Mouse (Mus musculus) gastrocnemius, postnatal 25 days (tissue): ENCODE data around the gene Faah. TPM values are rescaled to one million over a fixed set of nuclear protein-coding genes. Genes with fewer than 3 reads are reported as not detected.
A peak's percentile ranks its signal among the peaks of the same experiment; 100 is the strongest.

Experiments used
- DNase-seq: peaks from one replicate; pipeline ENCODE4 v3.0.0; 2022
- total RNA-seq, 2 experiments: library from RNA; stranded (reverse); gene quantifications; 1 replicate in 1 of 2; 2 replicates in 1 of 2; pipeline ENCODE4 v1.2.3; 2021

Faah gene
- total RNA-seq, 2 experiments from 2014 or later = 0.35 to 0.46 TPM

DNA sequence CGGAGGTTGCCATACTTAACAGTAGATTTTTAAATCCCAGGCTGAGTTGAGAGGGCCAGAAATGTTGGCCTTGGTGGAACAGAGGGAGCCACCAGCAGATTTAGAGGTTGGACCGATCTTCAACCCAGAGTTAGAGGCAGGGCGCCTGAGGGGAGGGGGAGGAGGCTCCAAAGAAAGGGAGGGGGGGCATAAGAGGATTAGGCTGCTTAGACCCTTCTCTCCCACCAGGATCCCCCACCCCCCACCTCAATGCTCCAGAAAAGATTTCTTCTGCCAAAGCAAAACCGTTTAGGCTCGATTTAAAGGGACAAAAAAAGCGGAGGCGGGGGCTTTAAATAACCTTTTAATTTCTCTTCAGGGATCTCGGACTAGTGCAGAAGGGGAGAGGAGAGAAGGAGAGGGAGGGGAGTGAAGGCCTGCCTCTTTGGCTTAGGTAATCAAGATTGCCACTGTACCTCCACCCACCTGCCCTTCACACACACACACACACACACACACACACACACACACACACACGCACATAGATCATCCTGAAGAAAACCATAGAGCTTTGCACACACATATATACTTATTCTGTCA is 76.4 kb downstream of the Faah start:
- no peak for DNase-seq

DNA sequence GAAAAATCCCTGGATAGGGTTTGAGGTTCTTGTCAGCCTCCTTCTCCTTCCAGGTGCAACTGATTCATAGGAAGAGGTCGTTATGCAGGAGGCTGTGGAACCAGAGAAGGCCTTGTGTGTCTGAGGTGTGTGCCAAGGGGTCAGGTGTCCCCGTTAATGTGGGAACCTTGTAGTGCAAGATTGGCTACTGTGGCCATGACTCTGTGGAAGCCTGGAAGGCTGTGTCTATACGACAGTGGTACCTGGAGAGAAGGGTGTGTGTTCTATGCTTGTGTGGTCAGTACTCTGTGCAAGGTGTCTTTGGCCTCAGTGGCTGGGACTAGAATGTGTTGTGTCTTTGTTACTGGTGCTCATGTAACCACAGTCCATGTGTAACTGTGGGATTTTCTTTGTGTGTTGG is 77.0 kb downstream of the Faah start:
- no peak for DNase-seq

DNA sequence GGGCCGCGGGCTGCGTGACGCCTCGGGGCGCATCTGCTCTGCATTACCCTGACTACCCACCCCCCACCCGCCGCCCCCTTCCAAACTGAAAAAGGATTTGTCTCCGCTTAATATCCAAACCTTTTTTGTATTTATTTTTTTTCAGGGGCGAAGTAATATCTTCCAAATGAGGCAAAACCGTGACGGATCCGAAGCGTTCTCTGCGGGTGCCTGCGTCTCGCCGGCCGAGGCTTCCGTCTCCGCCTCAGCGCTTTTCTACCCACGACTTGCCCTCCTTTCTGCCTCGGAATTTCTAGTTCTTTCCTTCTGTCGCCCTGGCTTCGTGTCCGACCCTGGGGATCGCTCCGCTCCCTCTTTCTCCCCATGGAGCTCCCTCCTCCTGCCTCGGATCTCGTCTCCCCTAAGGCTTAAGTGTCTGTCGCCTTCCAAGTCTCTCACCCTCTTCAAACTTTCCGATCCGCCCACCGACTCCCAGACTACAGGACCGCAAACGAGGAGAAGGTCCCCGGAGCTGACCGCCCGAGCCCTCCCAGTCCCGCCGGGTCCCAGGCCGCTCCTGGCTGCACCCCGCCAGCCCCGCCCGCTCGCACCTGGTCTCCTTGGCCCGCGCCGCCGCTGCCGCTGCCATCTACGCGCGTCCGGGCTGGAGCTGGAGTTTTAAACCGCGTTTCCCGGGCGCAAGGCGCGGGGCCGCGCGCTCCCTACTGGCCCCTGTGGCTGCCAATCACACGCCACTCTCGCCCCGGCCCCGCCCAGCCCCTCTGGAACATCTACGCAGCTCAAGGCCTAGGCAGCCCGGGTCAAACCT is 78.2 kb downstream of the Faah start, which contains the start of gene Dmbx1:
Dmbx1 (minus strand) TSS at position 632 of the 808 bp plus-strand sequence.
- peak; percentile 17 for DNase-seq

DNA sequence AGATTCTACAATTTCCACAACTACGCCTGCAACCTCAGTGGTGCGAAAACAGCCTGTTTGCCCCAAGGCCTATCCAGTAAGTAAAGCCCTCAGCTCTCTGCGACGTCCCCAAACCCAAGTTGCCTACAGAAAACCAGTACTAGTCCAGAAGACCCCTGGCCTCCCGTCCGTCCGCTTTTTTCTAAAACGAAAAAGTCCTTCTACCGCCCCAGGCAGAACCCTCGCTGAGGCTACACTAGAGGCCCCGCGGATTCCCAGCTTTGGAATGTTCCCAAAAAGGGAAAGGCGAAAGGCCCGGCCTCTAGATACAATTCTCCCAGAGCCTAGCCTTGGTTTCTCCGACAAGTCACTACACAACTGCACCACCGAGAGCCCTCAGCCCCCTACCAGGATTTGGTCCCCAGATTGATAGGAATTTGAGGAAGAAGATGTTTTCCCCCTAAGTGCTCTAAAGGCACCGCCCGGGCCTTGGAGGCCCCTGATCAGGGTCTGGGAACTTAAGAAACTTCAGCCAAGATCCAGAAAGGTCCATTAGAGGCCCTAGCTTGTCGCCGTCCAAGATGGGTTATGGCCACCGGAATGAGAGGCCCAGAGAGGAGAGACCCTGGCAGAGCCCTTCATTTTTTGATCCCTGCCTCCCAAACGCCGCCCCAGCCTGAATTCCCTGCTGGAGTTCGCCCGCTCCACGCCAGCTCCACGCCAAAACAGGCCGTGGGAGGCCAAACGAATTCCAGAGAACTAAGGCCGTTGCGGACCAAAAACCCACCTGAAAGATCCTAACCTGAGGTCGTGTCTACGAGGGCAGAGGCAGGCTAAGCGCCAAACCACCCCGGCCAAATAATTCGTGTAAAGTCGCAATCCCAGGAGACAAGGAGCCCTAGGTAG is 79.2 kb downstream of the Faah start:
- DNase-seq = no peak

DNA sequence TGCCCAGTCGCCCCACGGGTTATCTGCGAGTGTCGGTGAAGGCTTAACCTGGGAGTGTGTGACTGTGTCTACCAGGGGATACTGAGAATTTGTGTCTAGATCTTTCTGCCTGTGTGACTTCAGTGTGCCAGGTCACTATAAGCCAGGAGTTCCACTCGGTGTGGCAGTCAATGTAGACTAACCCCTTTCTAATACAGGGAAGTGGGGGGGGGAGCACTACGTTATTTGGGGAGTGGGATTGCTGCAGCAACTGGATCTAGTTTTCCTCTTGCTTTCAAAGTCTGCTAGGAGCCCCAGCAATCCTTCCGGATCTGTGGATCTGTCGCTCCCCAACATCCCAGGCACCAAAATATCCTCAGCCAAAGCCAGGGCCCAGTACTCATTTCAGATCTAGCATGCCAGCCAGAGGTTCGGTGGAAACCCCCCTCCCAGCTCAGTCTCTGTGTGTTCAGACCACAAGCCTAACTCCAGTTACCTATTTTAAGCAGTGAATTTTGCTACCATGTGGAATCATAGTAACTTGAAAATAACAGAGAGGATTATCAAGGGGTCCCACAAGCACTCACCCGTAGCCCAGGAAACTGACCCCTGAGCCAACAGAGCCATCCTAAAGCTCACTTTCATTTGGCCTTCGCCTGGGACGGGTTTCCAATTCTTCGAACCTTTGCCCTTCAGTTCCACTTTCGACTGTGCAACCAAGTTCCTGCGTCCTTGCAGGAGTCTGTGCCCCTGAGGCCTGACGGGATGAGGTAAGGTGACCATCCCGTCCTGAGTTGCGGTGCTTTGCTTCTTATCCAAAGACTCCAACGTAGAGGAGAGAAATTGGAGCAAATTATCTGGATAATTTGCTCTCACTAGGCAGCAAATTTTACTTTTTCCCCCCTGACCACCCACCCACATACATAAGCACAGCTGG is 80.4 kb downstream of the Faah start:
- DNase-seq = no peak

DNA sequence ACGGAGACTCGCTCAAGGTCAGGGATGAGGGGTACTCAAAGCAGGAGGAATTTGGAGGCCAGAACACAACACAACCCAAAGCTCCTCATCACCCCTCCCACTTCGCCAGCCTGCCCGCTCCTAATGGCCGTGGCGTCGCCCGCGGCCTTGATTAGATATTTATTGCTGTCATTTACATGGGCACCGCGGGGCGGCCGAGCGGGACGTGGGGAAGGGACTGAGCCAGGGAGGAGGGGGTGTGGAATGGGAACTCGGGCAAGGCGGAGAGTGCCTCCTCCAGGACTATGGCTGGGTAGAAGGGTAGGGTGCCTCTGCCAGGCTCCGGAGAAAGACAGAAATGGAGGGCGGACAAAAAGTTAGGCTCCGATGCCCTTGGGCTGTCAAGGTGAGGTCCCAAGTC is 81.1 kb downstream of the Faah start:
- no peak for DNase-seq

DNA sequence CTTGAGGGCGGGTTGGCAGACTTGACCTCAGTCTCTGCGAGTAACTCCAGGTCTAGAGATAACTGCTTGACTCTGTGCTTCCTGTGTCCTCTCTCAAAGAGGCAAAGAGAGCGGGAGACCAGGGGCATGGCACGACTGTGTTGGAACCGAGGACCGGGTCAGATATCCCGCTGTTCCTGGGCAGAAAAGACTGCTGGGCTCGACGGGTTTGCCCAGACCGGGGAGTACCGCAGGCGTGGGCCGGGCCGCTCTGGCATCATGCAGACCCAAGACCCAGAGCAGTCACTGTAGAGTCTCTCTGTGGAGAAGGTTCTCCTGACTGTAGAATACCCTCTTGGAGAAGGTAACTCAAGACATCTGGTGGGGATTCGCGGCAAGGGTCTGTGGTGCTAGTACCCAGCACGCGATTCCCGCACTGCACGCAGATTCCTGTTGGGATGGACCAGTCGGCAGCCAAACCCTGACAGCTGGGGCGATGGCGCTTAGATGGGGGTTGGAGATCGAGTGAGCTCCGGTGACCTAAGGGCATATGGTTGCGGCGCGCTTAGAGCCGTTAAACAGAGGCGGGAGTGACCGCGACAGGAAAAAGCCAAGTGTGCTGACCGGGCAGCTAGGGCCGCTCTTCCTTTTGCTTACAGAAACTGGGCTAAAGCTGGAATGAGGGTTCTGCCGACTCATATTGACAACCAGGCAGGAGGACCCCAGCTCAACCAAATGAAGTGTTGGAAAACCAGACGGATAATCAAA is 81.7 kb downstream of the Faah start:
- no peak for DNase-seq

DNA sequence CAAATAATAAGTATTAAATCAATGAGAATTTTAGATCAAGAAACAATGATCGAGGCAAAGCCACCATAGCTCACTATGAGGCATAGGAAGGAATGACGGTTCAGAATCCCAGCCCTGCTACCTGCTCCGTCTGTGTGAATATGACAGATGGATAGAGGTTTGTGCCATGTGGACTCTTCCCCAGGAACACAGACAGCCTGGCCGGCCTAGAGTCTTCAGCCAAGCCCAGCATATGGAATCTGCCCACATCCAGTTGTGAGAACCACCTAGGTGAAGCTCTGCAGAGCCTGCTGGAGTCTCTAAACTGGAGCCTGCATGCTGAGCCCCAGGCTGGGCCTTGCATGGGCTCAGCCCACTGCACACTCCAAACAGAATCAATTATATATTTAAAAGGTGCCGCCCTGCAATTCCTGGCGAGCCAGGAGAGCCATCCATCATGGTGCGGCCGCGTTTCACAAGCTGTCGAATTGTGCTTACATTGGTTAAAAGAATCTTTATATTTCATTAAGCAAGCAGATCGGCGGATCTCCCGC is 86.1 kb downstream of the Faah start:
- DNase-seq = no peak

DNA sequence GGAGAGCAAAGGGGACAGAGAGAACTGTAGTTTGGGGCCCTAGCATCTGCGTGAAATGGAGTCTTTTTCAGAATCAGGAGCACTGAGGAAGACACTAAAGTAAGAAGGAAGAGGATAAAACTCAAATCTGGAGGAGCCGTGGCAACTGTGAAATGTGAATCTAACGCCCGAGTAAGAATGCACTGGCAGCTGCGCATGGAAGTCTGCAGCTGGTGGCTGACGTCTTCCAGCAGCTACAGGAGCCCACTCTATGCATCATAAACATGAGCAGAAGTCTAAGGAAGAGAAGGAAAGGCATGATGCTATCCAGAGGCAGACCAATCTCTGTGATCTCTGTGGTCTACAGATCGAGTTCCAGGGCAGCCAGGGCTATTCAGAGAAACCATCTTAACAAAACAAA is 90.1 kb downstream of the Faah start:
- DNase-seq = no peak

DNA sequence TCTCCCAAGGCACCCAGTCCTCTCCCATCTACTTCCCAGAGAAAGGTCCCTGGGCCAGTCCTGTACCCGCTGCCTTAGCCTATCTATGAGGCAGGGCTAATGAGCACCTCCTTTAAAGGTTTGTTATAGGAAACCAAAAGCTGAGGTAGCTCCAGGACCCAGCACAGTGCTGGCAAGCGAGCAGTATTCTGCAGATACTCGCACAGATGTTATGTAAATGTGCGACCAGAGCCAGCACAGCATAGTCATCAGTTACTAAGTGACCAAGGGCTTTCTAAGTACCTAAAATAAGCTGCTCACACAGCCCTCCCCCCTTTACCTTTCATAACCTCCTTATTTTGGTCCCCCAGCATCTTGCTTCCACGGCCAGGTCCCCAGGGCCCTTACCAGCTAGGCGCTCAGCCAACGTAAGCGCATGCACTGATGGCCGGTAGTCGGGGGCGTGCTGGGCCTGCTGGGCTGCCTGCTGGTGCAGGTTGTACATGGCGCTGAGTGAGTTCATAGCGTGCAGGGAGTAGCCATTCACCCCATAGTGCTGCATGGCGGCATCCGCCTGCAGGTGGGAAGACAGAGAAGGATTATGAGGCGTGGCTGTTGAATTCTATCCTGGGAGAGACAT is 94.4 kb downstream of the Faah start:
- no peak for DNase-seq

DNA sequence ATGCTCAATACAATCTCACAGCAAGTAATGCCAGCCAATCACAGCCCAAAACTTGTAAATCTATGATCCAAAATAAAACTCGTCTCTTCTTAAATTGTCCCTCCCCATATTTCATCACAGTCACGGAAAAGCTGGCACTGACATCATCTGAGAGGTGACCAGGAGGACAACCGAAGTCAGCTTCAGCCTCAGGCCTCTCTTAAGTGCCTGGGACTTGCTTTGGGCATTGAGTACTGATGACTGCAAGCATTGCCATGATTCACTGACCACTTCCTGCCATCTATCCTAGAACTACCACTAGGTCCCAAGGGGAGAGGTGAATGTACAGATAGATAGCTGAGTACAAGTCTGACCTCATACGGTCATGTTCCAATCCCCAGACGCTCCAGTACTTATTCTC is 95.0 kb downstream of the Faah start:
- no peak for DNase-seq

DNA sequence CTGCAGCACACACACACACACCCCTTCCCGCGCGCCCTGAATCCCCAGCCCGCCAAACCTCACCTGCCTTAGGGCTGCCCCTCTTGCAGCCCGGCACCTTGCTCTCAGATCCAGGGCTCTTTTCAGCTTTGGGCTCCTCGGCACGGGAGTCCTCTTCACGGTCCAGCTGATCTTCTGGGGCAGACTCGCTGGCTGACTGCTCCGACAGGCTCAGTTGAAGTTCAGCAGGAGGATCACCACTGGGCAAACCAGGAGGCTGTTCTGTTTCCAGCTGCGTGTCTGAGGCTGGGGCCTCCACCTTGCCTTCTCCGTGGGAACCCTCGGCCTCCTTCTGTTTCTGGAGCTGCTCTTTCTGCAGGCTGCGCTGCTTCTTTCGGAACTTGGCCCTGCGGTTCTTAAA is 97.8 kb downstream of the Faah start:
- no peak for DNase-seq

Other genes with a start within 250 kb of the Faah start
- gene Tex38, start 236.9 kb downstream of the Faah start, total RNA-seq = 1 to 10 TPM; 1.2 to 1.3 TPM
- gene Atpaf1, start 233.1 kb downstream of the Faah start, total RNA-seq = 10 to 100 TPM; 48.9 to 49.3 TPM
- gene Mob3c, start 189.8 kb downstream of the Faah start, total RNA-seq = 1 to 10 TPM; 2.7 to 3.4 TPM
- gene Mknk1, start 178.7 kb downstream of the Faah start, total RNA-seq = 10 to 100 TPM; 21.8 to 22.2 TPM
- not detected for gene Kncn, start 133.5 kb downstream of the Faah start, total RNA-seq
- not detected for gene 6430628N08Rik, start 127.3 kb downstream of the Faah start, total RNA-seq
- gene Dmbx1, start 78.0 kb downstream of the Faah start, total RNA-seq = not detected
- gene Nsun4, start 36.0 kb upstream of the Faah start, total RNA-seq = 10 to 100 TPM; 15.3 to 16.7 TPM
- gene Uqcrh, start 57.1 kb upstream of the Faah start, total RNA-seq = 1,000 to 10,000 TPM in 1 of 2 experiments, 100 to 1,000 TPM in 1; 981 to 1,020 TPM
- 10 to 100 TPM; 17.8 to 20.3 TPM for gene Lrrc41, start 57.3 kb upstream of the Faah start, total RNA-seq
- under 1 TPM; 0.36 to 0.91 TPM for gene Rad54l, start 105.8 kb upstream of the Faah start, total RNA-seq
- gene Pomgnt1, start 105.9 kb upstream of the Faah start, total RNA-seq = 10 to 100 TPM; 48.1 to 48.2 TPM
- gene Lurap1, start 133.4 kb upstream of the Faah start, total RNA-seq = 1 to 10 TPM; 7.3 to 8.2 TPM
- gene Tspan1, start 149.7 kb upstream of the Faah start, total RNA-seq = not detected
- not detected for gene 1700042G07Rik, start 155.4 kb upstream of the Faah start, total RNA-seq
- gene Gm49337, start 155.5 kb upstream of the Faah start, total RNA-seq = under 1 TPM; 0.29 to 0.82 TPM
- gene Pik3r3, start 203.7 kb upstream of the Faah start, total RNA-seq = 1 to 10 TPM; 5.3 to 6.8 TPM